10 mouse cellular contexts compared by ENCODE assay signal in the genomic region with DNA sequence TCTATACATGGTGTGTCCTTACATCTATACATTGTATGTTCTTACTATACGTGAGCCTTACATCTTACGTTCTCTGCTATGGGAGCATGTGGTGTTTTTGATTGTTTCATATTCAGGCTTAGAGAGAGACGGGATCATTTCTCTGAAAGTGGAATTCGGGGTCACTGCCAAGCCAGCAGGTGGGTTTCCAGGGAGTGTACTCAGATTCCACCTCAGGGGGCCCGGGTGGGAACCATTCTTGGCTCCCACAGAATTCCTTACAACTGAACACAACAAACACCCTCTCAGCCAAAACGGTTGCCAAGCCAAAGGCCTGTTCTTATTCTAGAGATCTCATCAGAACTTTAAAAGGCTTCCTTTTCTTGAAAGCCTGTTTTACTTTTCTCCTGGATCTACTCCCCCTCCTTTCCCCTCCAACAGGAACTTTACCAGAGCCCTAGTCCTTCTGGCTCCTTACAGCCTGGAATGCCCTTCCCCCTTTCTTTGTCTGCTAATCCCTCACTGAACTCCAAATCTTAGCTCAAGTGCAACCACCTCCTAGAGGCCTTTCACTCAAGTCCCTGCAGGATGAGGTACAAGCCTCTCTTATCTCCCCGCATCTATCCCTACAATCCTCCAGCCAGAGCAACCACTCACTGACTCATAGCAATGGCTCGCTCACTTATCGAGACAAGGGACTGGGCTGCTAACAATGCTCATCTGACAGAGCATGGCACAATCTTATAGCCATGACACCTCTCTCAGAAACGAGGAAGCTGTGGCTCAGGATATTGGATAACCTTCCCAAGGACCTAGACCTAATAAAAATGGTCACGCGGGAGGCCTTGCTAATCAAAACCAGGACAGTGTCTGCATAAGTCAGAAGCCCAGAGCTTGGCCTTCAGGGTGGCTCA. TPM values are rescaled to one million over a fixed set of nuclear protein-coding genes. Genes with fewer than 3 reads are reported as not detected.
DNase-seq lines count a peak whose midpoint lies in the region; ATAC-seq and TF ChIP-seq lines count a peak whose summit lies in the region.
"Had no signal": no experiment of that assay in that cellular context is flagged by ENCODE, and none has a peak within 500 bp of the region (broad histone marks: within the 10 kb centered on the region; RNA-seq: fewer than 3 reads in every experiment).

No protein-coding gene starts in this region.

- intact Hi-C loops in left cerebral cortex, adult 2 months (cut with DNase I) = no loop called here
- intact Hi-C loops in left cerebral cortex, postnatal 25 days (cut with DNase I) = no loop called here

- no peak overlapping the region for H3K4me3 ChIP-seq in left cerebral cortex, adult 2 months
- no peak overlapping the region for H3K4me3 ChIP-seq in midbrain, embryonic 15.5 days
- H3K4me3 ChIP-seq: neural tube, embryonic 13.5 days had no signal

- no peaks in the 10 kb centered on the region for H3K4me1 ChIP-seq in midbrain, embryonic 15.5 days
- H3K4me1 ChIP-seq: neural tube, embryonic 13.5 days had no signal

- H3K4me2 ChIP-seq in midbrain, embryonic 15.5 days = no peak overlapping the region
- H3K4me2 ChIP-seq: neural tube, embryonic 13.5 days had no signal

- no peaks in the 10 kb centered on the region for H3K36me3 ChIP-seq in midbrain, embryonic 15.5 days (replicated peaks)
- H3K36me3 ChIP-seq: neural tube, embryonic 13.5 days had no signal

- no peaks in the 10 kb centered on the region for H3K9me3 ChIP-seq in midbrain, embryonic 15.5 days
- H3K9me3 ChIP-seq: neural tube, embryonic 13.5 days had no signal

- no peak for ATAC-seq in midbrain, embryonic 15.5 days (replicated peaks)

- DNase-seq in left cerebral cortex, adult 2 months (ENCODE audit: extremely low spot score in 1 of 2, low spot score in 2 of 2) = no peak
- DNase-seq in left cerebral cortex, postnatal 25 days (ENCODE audit: low spot score in 2 of 2) = no peak
- peak; percentile 28 to 50 for DNase-seq in cerebellum, postnatal 10 days
- peak; percentile 86 for DNase-seq in gonadal fat pad, adult 2 months (ENCODE audit: low read depth)
- no peak for DNase-seq in heart, adult 18-20 months
- DNase-seq in natural killer cell, adult 2 months (ENCODE audit: low spot score in 2 of 2) = no peak
- no peak for DNase-seq in kidney, postnatal 14 days
- DNase-seq: heart, postnatal 4 days had no signal

- TF ChIP-seq CTCF in left cerebral cortex, adult 2 months (IDR thresholded peaks at IDR 0.05) = no peak

- H3K27ac ChIP-seq in left cerebral cortex, adult 2 months = peak overlapping the region; percentile 44; the same call in 1 of the 2 replicates
- H3K27ac ChIP-seq in midbrain, embryonic 15.5 days = peak overlapping the region; percentile 29; the same call in 1 of the 2 replicates
- H3K27ac ChIP-seq: neural tube, embryonic 13.5 days had no signal

- H3K9ac ChIP-seq in midbrain, embryonic 15.5 days = no peak overlapping the region
- H3K9ac ChIP-seq: neural tube, embryonic 13.5 days had no signal

- H3K27me3 ChIP-seq in midbrain, embryonic 15.5 days (replicated peaks) = no peaks in the 10 kb centered on the region
- H3K27me3 ChIP-seq: neural tube, embryonic 13.5 days had no signal

- WGBS in midbrain, embryonic 15.5 days = 36% methylated on average over 12 of the region's 12 CpGs

RNA-seq across cellular contexts. Expression of gene Gtf2h2, which starts 24.1 kb away (rescaled TPM):
- total RNA-seq in left cerebral cortex, adult 2 months (2021) = 10 to 100 TPM; 42.4 to 47.5 TPM
- 10 to 100 TPM; 28.6 to 34.8 TPM for total RNA-seq in left cerebral cortex, postnatal 25 days (2021)
- polyA plus RNA-seq in gonadal fat pad, adult 2 months (2012; rRNA removed) = 13.5 and 18.3 TPM in 2 replicates
- 69.9 and 70.9 TPM in 2 replicates for polyA plus RNA-seq in midbrain, embryonic 15.5 days (2015; fragmentation: Nextera tagmentation; extraction: Ambion mirVana)
- total RNA-seq in heart, adult 18-20 months (2021) = 10 to 100 TPM; 21.7 to 21.9 TPM

RNA-seq across cellular contexts. Expression of gene Ocln, which starts 36.1 kb away (rescaled TPM):
- total RNA-seq in left cerebral cortex, adult 2 months (2021) = 1 to 10 TPM; 7.1 to 8.0 TPM
- total RNA-seq in left cerebral cortex, postnatal 25 days (2021) = 10 to 100 TPM in 1 of 2 experiments, 1 to 10 TPM in 1; 9.2 to 10.6 TPM
- 10.0 and 12.8 TPM in 2 replicates for polyA plus RNA-seq in gonadal fat pad, adult 2 months (2012; rRNA removed)
- polyA plus RNA-seq in midbrain, embryonic 15.5 days (2015; fragmentation: Nextera tagmentation; extraction: Ambion mirVana) = 7.4 and 8.6 TPM in 2 replicates
- total RNA-seq in heart, adult 18-20 months (2021) = under 1 TPM; 0.57 to 0.87 TPM

Comparison
In these comparisons a context has a peak if more than half of its experiments do, and no peak if none do; other contexts are left out.
1. DNase-seq: peak in cerebellum, postnatal 10 days (2 of 2) and gonadal fat pad, adult 2 months (single experiment); none in left cerebral cortex, adult 2 months (0 of 2), left cerebral cortex, postnatal 25 days (0 of 2), heart, adult 18-20 months (0 of 2), natural killer cell, adult 2 months (0 of 2) and kidney, postnatal 14 days (single experiment).
2. RNA of gene Ocln, which starts 36.1 kb away (total RNA-seq): 9.2 to 10.6 TPM in left cerebral cortex, postnatal 25 days and 7.1 to 8.0 TPM in left cerebral cortex, adult 2 months; 0.57 to 0.87 TPM in heart, adult 18-20 months; every median in the first group is over 4 times any median in the second.